Mouse (Mus musculus) CD8-positive naive resting alpha-beta T cell, adult 2 months (primary cell): ENCODE data around the gene Wfdc16.
"Not testable (repeated sequence)": the region's sequence is repeated elsewhere in the genome, so short reads cannot be mapped to it uniquely, and the experiment has no call there.

Source experiments
- DNase-seq, 2 experiments: peaks; one replicate each; pipeline ENCODE4 v3.0.0; 2022; ENCODE audit warnings: low read depth in 2 of 2, low spot score in 2 of 2

The Wfdc16 gene

DNA sequence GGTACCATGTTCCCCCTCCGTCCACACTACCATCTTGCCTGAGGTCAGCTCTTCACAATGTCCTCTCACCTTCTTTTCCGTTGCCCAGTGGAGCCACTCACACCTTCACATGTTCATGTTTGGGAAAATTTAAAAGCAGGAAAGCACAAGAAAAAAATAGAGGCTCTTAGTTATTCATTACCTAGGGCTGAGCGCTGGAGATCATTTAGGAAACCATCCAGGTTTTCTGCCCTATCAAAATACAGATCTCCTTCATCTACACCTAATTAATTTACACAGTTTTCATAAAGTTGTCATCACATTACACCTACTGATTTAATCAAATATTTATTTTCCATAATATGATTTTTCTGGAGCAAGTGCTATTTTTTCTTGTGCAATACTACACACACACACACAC lies at the start of gene Wfdc16:
Gene Wfdc16, minus strand, starts transcription at position 101 of the 400 bp plus-strand sequence.
- DNase-seq: no peak

GRCm38 (mm10) chr2:164684807-164685206 lies 46.2 kb upstream of the Wfdc16 start, which contains the start of gene Wfdc13:
TSS of gene Wfdc13 (plus strand) at chr2:164685107.
- DNase-seq: no peak

- no peak for DNase-seq
These were observed 41.3 kb upstream of the Wfdc16 start for GRCm38 (mm10) chr2:164679906-164680305.

DNA sequence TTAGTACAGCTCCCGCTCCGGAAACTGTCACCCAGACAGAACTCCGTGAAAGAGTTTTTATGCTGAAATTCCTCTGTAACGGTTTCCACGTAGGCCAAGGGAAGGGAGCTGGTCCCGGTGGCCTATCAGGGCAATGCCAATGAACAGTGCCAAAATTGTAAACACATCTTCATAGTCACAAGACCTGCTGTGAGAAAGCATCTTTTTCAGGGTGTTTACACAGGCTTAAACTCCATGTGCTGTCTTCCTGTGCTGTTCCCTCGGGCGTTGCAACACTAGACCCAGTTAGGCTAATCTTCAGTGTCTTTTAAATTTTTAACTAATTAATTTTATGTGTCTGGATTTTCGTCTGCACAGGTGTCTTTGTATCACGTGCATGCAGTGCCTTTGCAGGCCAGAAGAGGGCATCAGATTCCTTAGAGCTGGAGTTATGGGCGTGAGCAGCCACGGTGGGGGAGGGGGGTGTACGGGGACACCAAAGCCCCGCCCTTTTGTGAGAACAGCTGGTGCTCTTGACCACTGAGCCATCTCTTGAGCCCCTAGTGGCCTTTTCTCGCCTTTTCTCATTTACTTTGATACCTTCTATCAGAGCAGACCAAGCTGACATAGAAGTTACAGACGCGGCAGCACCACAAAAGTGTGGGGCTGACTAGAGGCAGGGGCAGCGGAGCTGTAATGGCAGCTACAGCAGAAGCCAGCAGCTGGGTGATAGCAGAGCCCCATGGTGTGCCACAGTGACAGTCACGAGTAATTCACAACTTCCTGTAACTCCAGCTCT lies 40.4 kb upstream of the Wfdc16 start:
- peak; percentile 20 to 53 for DNase-seq

GRCm38 (mm10) chr2:164676916-164677685 lies 38.5 kb upstream of the Wfdc16 start:
- DNase-seq: no peak

DNA sequence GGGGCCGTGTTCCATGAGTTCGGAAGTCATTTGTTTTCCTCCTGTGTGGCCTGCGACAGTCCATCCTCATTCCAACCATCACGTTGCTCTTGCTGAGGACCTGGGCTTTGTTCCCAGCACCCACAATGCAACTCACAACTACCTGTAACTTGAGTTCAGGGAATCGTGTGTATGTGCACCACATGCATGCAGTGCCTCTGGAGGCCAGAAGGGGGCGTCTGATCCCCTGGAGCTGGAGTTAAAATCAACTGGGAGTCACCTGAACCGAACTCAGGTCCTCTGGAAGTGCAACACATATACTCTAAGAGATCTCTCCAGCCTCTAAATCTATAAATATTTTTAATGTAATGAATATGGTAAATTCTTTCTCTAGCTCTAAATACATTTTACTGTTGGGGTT lies 37.5 kb upstream of the Wfdc16 start:
- DNase-seq: no peak

DNA sequence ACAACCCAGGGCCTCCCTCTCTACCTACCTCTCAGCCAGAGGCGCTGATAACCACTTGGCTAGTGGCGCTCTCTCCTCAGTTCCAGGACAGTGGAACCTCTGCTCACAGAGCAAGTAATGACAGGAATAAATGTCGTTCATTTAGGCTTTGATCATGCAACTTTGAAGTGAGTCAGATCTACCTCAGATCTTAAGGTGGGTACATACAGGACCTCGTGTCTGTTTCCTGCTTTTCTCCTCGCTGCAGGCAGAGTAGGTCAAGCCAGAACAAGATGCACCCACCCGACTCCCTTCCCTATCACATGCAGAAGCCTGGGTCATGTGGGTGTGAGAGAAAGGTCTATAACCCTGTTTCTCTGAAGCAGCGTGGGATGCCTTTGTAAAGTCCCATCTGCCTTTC lies 35.4 kb upstream of the Wfdc16 start, which contains the start of gene Wfdc11:
Gene Wfdc11, minus strand, starts transcription at position 101 of the 400 bp plus-strand sequence.
- no peak for DNase-seq

GRCm38 (mm10) chr2:164670938-164671337 lies 32.3 kb upstream of the Wfdc16 start:
- DNase-seq: no peak

- DNase-seq: no peak
These were observed 31.7 kb upstream of the Wfdc16 start for GRCm38 (mm10) chr2:164670261-164670660.

DNA sequence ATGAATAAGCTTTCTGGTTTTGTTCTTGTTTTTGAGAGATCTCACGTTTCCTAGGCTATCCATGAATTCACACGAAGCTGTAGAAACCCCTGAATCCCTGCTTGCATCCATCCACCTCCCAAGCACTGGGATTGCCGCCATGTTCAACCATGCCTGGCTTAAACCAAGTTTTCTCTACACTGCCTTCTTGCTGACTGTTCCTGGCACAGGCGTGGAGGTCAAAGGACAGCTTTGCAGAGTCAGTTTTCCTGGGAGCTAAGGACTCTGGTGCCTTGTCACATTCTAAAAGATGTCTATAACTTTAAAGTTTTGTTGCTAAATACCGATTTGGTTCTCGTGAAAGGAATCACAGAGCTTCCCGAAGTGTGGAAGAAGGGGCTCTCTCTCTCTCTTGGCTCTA lies 26.3 kb upstream of the Wfdc16 start:
- DNase-seq: no peak

DNA sequence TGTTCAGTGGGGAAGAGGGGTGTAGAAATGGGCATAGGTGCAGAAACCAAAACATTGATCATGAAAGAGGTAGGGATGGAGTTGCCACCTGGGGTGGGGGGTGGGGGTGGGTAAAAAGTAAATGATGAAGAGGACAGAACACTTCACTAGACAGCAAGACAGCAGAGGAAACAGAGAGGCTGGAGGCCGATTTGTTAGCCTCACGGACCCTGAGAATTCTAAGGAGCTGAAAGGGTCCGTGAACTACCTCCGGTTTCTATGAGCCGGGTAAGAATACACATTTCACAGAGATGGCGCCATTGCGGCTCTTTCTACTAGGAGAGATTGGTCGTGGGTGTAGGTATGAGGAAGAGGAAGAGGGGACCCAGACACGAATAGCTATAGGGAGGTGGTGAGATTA lies 17.9 kb upstream of the Wfdc16 start, which contains the start of gene Wfdc9:
Gene Wfdc9, minus strand, starts transcription at position 101 of the 400 bp plus-strand sequence.
- DNase-seq: no peak

GRCm38 (mm10) chr2:164655858-164656257 lies 17.3 kb upstream of the Wfdc16 start, which contains the start of gene Wfdc10:
TSS of gene Wfdc10 (plus strand) at chr2:164656046.
- DNase-seq: peak in 1 of 2 experiments; percentile 24

DNA sequence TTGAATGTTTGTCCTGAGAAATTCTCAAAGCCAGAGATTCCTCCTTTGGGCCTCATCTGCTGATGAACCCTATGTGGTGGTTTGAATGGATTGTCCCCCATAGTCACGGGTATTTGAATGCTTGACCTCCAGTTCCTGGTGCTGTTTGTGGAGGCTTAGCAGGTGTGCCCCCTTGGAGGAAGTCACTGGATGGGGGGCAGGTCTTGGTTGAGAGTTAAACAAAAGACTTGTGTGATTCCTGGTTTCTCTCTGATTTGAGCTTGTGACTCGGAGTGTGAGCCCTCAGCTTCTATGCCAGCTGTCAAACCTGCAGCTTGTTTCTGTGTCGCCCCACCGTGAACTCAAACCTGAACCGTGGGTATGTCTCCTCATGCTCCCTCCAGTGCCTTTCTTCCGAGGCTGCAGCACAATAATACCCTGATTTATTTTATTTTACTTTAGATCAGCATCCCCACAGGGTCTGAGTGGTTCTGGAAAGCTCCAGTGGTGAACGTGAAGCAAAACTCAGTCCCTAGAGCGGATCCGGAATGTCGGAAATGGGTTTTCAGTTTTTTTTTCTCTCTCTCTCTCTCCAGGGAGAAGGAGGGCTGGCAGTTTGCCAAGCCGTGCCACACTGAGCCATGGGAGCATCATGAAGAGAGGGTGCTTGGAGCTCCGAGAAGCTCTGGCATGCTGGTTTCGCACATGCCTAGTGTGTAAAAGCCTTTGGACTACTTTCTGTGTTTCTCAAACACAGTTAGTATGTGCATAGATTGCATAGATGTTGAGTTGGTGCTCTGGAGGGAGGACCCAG lies 3.5 kb upstream of the Wfdc16 start:
- DNase-seq: no peak

DNA sequence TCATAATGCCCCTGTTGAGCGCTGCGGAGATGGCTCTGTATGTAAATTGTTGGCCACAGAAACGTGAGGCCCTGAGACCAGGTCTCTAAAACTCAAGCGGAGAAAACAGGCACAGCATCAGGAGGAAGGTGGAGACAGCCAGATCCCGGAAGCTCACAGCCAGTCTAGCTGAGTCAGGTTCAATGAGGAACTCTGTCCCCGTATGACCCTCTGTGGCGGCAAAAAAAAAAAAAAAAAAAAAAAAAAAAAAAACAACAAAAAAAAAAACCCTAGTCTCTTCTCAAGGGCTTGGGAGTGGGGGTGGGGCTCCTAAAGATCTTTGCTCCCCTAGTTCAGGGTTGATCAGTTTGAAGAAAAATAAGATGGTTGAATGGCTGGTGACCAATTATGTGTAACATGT lies 2.5 kb upstream of the Wfdc16 start:
- no peak for DNase-seq

- DNase-seq: no peak
These were observed 3.3 kb downstream of the Wfdc16 start for GRCm38 (mm10) chr2:164635266-164635665.

GRCm38 (mm10) chr2:164621775-164622174 lies 16.8 kb downstream of the Wfdc16 start:
- DNase-seq: no peak

DNA sequence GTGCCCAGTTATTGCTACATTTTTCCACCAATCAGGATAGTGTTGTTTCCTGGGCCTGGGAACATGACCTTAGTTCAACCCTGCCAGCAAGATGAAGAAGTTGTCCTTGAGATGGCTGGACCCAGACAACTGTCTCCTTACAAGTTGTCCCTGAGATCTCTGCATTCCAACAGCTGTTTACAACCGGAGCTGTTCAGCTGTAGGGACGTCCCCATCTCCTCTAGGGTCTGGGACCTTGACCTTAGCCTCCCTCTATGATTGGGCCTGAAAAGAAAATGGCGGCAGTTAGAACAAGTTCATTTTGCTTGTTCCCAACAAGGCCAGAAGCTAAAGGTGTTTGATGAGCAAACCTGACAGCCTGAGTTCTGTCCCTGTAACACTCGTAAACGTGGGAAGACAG lies 19.5 kb downstream of the Wfdc16 start:
- no peak for DNase-seq

DNA sequence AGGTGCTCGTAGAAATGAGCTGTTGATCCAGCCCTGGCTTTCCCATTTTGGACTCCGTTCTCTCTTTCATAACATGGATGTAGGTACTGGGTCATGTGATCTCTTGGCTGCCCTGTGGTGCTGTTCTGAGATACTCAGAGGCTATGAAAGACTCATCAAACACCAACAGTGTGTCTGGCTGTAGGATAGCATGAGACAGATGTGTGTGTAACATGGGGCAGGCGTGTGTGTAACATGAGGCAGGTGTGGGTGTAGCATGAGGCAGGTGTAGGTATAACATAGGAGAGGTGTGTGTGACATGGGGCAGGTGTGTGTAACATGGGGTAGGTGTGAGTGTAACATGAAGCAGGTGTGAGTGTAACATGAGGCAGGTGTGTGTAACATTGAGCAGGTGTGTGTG lies 23.2 kb downstream of the Wfdc16 start:
- no peak for DNase-seq

GRCm38 (mm10) chr2:164613471-164613870 lies 25.1 kb downstream of the Wfdc16 start, which contains the start of the genes Wfdc6b and Wfdc8:
TSS of gene Wfdc6b (plus strand) at chr2:164613522.
TSS of gene Wfdc8 (minus strand) at chr2:164613626.
- not testable (repeated sequence) for DNase-seq

DNA sequence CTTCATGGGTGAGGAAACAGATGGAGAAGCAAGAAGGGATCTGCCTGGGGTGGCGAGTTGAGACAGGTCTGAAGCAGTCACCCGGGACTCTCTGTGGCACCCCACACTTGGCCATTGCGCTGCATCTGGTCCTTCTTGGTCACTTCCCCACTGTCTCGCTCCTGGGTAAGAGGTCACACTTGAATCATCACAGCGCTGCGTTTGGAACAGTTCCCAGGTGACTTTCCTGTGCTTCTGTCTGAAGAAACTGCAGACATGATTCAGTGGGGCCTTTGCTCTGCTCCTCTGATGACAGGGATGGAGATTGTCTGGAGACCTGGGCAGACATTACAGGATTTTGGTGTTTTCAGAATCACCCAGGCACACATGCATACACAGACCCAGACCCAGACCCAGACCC lies 29.8 kb downstream of the Wfdc16 start:
- DNase-seq: no peak

- no peak for DNase-seq
These were observed 34.2 kb downstream of the Wfdc16 start for GRCm38 (mm10) chr2:164604411-164604810.
